Mouse (Mus musculus) gastrocnemius, postnatal 25 days (tissue): Measurements from ENCODE around the gene Gm11938. TPM values are rescaled to one million over a fixed set of nuclear protein-coding genes. Genes with fewer than 3 reads are reported as not detected.
A peak's percentile ranks its signal among the peaks of the same experiment; 100 is the strongest.
"Not testable (repeated sequence)": the region's sequence is repeated elsewhere in the genome, so short reads cannot be mapped to it uniquely, and the experiment has no call there.

Experiments used
- DNase-seq: peaks from one replicate; pipeline ENCODE4 v3.0.0; 2022
- long read RNA-seq, 2 experiments: library from polyadenylated mRNA; stranded (forward); transcript quantifications; one replicate each; pipeline ENCODE4 v2.0.0; 2021
- total RNA-seq, 2 experiments: library from RNA; stranded (reverse); gene quantifications; 1 replicate in 1 of 2; 2 replicates in 1 of 2; pipeline ENCODE4 v1.2.3; 2021

Gm11938 gene
- total RNA-seq: not detected
- long read RNA-seq, experiment 1: 0 reads
- long read RNA-seq, experiment 2: 0 reads

DNA sequence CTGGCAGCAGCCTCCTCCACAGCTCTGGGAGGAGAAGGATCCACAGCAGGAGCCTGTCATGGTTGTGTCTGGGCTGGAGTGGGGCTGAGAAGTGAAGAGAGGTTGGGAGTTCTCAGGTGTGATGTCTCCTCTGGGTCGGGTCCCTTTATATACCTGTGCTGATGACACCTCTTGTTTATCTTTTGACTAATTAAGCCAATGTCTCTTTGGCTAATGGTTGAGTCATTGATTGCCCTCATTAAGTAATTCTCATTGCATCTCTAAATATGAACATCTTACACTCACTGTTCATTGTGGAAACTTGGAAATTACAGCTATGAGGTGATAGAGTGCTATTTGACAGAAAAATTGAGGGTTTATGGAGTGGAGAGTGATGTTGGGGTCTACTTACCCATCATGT is at the start of gene Gm11938:
TSS of gene Gm11938 (minus strand) at position 101 of the 400 bp plus-strand sequence.
- not testable (repeated sequence) for DNase-seq

DNA sequence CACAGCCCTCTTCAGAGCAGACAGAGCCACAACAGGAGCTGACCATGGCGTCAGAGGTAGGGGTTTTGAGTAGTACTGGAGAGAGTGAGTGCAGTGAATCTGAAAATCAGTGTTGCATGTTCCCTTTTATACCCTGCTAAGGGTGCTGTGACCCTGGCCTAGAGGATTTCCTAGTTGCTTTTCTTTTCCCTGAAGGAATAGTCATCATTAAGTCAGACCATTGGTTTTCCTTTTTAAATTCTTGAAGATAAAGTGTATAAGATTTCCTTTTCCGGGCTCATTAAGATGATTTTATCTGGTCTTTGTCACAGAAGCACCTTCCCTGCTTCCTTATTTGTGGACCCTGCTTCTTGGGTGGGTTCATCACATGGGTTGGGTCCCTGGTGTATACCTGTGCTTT is 47.0 kb upstream of the Gm11938 start, which contains the start of gene Gm11555:
TSS of gene Gm11555 (minus strand) at position 101 of the 400 bp plus-strand sequence.
- DNase-seq: no peak

DNA sequence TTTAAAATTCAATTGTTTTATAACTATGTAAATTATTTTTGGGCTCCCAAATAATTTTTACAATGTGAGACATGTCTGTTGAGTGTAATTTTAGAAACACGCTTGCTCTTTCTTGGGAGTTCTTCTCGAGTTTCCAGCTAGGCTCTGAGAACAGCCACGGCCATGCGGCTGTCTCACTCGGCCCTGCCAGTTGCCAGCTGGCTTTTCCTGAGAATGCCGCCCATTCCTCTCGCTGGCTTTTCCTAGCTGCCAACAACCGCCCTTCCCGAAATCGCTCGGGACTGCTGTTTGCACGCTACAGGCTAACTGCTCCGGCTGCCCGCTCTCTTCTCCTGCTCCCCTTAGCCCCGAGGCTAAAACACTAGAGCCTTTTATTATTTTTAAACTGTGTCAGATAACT is 43.3 kb upstream of the Gm11938 start:
- no peak for DNase-seq

DNA sequence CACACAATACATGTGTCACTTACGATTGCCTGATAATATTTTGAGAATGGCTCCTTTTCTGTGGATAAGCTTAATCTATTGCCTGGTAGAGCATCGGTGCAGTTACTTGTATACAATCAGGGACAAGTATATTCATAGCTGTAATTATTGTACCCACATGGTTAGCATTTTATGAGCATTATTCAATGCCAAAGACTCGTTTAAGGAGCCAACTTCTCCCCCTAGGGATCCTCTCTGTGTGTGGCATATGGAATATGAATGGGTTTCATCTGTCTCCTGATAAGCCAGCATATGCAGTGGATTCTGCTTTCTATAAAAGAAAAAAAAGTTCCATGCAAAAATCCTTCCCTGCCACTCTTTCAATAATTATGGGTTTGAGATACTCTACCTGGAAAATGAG is 41.2 kb upstream of the Gm11938 start:
- no peak for DNase-seq

DNA sequence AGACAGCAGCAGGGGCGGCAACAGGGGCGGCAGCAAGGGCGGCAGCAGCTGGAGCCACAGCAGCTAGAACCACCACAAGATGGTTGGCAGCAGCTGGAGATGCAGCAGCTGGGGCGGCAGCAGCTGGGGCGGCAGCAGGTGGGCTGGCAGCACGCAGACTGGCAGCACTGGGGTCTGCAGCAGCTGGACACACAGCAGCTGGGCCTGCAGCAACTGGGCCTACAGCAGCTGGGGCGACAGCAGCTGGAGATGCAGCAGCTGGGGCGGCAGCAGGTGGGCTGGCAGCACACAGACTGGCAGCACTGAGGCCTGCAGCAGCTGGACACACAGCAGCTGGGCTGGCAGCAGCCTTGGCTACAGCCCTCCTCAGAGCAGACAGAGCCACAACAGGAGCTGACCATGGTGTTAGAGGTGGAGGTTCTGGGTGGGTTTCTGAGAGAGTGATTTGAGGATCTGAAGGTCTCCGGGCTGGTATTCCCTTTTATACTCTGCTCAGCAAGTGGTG is 40.6 kb upstream of the Gm11938 start, which contains the start of gene Krtap4-7:
TSS of gene Krtap4-7 (minus strand) at position 455 of the 505 bp plus-strand sequence.
- DNase-seq: not testable (repeated sequence)

DNA sequence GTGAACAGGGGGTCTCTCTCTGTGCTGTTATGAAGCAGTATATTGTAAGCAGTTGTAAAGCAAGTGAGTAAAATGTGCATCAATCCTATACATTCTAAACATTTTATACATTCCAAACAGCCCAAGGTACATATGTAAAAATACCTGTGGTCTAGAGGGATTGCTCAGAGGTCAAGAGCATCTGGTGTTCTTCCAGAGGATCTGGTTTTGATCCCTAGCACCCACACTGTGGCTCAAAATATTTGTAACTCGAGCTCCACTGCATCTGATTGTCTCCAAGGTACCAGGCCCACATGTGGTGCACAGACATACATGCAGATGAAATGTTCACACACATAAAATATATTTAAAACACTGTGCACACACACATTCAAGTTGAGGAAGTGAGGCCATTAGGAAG is 37.8 kb upstream of the Gm11938 start:
- DNase-seq: no peak

DNA sequence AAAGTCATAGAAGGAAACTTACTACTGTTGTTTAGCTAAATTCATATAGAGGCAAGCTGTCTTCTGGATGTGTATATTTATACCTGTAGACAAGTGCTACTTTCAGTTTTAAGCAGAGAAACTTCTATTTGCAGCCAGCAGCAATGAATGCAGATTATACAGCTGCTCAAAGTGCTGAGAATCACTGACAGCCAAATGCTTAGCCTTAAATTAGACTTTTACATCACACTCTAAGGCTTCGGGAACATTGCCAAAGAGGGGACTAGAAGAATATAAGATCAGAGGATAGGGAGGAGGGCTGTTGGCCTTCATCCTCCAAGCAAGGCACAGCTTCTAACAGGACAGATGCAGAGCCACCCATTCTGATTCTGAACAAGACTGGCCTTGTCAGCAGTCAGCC is 34.0 kb upstream of the Gm11938 start:
- DNase-seq: no peak

DNA sequence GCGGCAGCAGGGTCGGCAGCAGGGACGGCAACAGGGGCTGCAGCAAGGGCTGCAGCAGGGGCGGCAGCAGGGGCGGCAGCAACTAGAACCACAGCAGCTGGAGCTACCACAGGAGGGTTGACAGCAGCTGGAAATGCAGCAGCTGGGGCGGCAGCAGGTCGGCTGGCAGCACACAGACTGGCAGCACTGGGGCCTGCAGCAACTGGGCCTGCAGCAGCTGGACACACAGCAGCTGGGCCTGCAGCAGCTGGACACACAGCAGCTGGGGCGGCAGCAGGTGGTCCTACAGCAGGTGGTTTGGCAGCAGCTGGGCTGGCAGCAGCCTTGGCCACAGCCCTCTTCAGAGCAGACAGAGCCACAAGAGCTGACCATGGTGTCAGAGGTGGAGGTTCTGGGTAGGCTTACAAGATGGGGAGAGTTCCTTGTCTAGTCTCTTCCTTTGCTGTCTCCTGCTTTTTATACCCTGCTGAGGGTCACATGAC is 31.6 kb upstream of the Gm11938 start, which contains the start of gene Krtap4-2:
TSS of gene Krtap4-2 (minus strand) at position 432 of the 482 bp plus-strand sequence.
- no peak for DNase-seq

DNA sequence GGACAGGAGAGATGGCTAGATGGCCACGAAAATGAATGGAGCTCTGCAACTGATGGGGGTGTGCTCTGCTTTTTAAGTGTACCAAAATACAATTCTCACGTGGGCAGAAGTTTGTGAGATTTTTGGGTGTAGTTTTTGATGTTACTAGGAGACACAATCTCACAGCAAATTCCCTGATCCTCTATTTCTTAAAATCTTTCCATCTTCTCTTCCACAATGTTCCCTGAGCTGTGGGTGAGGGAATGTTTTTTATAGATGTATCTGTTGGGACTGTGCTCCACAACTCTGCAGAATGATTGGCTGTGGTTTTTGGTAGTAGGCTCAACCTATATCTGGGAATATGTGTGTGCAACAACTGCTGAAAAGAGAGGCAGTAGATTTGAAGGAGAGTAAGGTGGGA is 30.2 kb upstream of the Gm11938 start:
- DNase-seq: no peak

DNA sequence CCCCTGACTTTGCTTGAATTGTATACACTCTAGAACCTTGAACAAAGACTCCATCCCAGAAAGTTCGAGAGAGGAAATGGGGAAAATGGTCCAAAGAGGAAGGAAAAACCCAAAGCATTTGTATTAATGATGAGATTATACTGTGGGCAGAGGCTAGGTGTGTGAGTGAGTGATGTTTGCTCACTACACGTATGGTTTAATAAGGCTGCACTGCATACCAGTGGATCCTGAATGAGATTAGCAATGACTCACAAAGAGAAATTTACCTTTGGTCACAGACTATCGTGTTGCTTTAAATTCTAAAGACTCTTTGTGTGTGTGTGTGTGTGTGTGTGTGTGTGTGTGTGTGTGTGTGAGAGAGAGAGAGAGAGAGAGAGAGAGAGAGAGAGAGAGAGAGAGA is 27.8 kb upstream of the Gm11938 start:
- no peak for DNase-seq

DNA sequence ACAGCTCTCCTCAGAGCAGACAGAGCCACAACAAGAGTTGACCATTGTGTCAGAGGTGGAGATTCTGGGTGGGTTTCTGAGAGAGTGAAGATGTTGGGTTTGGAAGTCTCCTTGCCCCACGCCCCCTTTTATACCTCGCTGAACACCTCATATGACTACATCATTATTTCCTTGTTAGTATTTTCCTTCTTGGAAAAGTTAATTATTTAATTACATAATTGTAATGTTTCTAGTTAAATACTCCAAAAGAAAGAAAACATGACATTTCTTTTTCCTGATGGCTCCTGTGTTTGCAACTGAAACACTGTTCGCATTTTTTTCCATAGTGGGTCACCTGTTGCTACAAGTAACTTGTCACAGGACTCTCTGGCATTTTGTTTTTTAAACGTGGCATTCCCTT is 25.0 kb upstream of the Gm11938 start, which contains the start of gene Krtap4-1:
TSS of gene Krtap4-1 (minus strand) at position 101 of the 400 bp plus-strand sequence.
- DNase-seq: no peak

DNA sequence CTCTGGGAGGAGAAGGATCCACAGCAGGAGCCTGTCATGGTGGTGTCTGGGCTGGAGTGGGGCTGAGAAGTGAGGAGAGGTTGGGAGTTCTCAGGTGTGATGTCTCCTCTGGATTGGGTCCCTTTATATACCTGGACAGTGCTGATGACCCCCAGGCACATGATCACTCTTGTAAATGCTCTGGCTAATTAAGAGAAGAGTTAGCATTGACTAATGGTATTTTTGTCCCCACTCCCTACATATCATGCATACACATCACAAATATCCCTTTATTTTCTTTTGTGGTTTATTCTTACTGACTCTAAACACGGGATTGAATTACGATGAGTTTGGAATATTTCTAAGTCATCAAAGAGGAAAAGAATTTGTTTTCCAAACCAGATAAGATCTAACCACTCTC is 17.2 kb upstream of the Gm11938 start, which contains the start of gene Gm11562:
TSS of gene Gm11562 (minus strand) at position 101 of the 400 bp plus-strand sequence.
- DNase-seq: no peak

DNA sequence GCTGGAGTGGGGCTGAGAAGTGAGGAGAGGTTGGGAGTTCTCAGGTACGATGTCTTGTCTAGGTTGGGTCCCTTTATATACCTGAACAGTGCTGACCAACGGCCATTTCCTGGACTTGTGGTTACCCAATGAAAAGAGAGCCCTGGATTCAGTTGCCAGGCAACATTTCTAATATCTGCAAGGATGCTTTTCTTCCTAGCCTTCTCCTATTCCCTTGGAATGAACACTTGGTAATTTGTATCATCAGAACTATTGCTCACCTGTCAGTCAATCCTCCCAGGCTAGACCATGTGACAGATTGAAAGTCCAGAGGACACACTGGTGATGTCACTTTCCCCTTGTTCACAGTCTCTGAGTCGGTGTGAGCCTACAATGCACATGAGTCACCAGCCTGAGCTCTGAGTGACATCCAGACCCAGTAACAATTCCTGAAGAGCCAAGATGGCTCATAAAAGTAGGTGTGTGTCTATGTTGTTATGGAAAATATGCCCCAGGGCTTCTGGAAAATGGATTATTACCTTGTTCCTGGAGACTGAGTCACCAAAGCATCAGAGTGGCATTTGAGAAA is 11.8 kb upstream of the Gm11938 start, which contains the start of gene Krtap2-4:
TSS of gene Krtap2-4 (minus strand) at position 51 of the 568 bp plus-strand sequence.
- no peak for DNase-seq

DNA sequence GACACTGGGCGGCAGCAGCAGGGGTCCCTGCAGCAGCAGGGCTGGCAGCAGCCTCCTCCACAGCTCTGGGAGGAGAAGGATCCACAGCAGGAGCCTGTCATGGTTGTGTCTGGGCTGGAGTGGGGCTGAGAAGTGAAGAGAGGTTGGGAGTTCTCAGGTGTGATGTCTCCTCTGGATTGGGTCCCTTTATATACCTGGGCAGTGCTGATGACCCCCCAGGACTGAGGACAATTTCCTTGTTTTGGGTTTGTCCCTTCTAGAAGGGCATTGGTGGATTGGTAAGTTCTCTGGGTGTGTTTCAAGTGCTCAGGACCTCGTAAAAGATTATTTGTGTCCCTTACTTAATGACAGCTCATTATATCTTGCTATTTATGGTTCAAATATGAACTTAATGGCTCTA is 7.0 kb upstream of the Gm11938 start, which contains the start of gene Gm11937:
TSS of gene Gm11937 (minus strand) at position 101 of the 400 bp plus-strand sequence.
- DNase-seq: not testable (repeated sequence)

DNA sequence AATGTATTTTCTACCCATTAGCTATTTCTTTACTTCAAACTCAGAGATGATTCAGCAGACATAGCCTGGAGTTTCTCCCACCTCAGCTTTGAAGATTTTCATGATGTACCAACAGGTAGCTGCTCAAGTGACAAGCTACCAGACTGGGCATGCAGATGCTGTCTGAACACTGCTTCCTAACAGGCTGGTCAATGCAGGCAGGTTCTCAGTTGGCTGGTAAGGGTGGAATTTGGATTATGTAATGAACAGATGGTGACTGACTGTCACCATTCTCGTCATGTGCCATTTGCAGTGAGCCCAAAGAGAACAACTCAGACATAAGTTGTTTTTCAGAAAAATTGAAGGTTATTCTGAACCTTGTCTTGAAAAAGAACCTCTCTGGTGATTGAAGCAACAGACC is 6.0 kb upstream of the Gm11938 start:
- DNase-seq: no peak

DNA sequence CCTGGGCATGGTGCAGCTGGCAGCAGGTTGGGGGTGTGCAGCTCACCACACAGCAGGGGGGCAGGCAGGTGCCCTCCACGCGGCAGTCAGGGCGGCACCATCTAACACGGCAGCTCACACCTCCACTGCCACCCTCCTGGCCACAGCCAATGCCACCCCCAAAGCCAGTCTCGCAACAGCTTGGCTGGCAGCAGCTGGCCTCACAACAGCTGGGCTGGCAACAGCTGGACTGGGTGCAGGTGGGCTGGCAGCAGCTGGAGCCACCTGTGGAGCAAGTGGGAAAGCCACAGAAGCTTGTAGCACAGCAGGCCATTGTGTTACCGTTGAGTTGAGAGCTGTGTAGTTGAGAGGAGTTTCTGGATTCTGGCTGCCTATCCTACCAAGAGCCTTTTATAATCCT is 5.4 kb downstream of the Gm11938 start, which contains the start of gene Krtap9-3:
TSS of gene Krtap9-3 (minus strand) at position 364 of the 400 bp plus-strand sequence.
- not testable (repeated sequence) for DNase-seq

DNA sequence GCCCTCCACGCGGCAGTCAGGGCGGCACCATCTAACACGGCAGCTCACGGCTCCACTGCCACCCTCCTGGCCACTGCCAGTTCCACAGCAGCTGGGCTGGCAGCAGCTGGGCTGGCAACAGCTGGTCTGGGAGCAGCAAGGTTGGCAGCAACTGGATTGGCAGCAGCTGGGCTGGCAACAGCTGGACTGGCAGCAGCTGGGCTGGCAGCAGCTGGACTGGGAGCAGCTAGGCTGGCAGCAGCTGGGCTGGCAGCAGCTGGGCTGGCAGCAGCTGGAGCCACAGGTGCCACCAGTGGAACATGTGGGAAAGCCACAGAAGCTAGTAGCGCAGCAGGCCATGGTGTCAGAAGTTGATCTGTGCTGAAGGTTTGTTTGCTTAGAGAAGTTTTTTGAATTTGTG is 12.1 kb downstream of the Gm11938 start, which contains the start of gene Krtap1-3:
TSS of gene Krtap1-3 (minus strand) at position 359 of the 400 bp plus-strand sequence.
- no peak for DNase-seq

DNA sequence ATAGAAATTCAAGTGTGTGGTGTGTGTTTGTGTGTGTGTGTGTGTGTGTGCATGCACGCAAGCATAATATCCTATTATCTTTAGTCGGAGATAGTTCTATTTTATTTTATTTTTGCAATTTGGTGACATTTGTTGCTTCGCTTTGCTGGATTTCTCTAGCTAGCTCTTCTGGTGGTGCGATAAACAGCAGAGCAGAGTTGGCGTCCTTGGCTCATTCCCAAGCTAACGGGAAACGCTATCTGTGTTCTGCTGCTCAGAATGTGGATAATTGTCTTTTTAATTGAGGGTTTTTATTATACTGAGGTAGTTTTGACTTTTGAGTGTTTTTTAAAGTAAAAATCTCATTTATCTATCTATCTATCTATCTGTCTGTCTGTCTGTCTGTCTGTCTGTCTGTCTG is 18.0 kb downstream of the Gm11938 start:
- no peak for DNase-seq

DNA sequence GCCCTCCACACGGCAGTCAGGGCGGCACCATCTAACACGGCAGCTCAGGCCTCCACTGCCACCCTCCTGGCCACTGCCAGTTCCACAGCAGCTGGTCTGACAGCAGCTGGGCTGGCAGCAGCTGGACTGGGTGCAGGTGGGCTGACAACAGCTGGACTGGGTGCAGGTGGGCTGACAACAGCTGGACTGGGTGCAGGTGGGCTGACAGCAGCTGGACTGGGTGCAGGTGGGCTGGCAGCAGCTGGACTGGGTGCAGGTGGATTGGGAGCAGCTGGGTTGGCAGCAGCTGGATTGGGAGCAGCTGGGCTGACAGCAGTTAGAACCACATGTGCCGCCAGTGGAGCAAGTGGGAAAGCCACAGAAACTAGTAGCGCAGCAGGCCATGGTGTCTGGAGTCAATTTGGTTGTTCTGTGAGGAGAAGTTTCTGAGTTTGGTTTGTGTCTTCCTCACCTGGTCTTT is 19.8 kb downstream of the Gm11938 start, which contains the start of gene Krtap1-4:
TSS of gene Krtap1-4 (minus strand) at position 410 of the 460 bp plus-strand sequence.
- no peak for DNase-seq

DNA sequence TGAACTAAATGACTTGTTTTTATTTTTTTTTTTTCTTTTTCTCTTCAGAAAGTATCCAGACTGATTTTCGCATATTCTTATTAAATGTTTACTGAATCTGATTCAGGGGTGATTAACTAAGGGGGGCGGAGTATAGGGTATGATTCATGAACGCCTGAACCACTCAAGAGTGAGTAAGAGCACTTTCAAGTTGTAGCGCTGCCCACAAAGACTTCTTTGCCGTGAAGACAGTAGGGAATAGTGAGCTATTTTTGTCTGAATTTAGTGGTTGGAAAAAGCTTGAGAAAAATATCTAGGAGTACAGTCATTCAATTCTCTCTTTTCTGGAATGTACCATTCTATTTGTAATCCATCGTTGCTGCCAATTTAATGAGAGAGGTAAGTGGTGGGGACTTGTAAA is 21.5 kb downstream of the Gm11938 start:
- no peak for DNase-seq

DNA sequence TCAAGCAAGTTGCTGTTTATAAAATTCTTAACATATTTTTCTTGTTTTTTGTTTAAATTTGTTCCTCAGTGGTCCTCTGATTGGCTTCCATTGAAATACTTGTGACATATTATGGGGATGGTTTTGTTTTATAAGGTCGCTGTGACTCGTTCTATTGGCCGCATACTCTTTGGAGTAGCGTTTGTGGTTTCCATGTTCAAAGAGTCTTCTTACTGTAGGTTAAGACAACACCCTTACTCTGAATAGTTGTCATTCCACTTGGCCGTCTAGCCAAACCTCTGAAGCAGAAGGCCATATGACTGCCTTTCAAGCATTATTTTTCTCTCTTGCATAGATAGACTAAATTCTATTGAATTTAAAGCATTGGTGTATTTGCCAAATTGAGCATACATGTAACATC is 22.1 kb downstream of the Gm11938 start:
- no peak for DNase-seq

DNA sequence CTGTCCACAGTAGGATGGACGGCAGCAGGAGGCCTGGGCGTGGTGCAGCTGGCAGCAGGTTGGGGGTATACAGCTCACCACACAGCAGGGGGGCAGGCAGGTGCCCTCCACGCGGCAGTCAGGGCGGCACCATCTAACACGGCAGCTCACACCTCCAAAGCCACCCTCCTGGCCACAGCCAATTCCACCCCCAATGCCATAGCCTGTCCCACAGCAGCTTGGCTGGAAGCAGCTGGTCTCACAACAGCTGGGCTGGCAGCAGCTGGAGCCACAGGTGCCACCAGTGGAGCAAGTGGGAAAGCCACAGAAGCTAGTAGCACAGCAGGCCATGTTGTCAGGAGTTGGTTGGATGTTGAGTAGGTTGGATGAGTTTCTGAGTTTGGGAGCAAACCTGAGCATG is 22.5 kb downstream of the Gm11938 start, which contains the start of gene Krtap1-5:
TSS of gene Krtap1-5 (minus strand) at position 381 of the 400 bp plus-strand sequence.
- DNase-seq: no peak

DNA sequence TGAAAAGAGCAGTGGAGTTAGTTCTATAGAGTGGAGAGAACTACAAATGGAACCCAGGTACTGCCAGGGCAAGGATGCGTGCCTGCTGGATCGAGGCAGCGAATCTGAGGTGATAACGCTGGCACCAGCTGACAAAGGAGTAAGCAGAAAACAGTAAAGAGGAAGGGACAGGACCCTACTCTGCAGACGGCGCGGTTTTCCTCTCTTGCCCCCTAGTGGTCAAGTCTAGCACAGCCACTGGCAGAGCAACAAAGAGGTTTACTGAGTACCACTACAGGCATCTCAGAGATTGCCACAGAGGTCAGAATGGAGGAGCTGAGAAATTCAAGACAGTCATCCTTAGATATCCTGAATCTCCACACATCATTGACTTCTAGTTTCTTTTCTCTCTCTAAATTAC is 29.0 kb downstream of the Gm11938 start:
- peak; percentile 21 for DNase-seq
